ENCODE assay signal across 14 mouse cellular contexts in genomic region chr17:71069176-71069575, GRCm38 (mm10).
DNase-seq lines count a peak whose midpoint lies in the region; ATAC-seq and TF ChIP-seq lines count a peak whose summit lies in the region.
"Had no signal": no experiment of that assay in that cellular context is flagged by ENCODE, and none has a peak within 500 bp of the region (broad histone marks: within the 10 kb centered on the region; RNA-seq: fewer than 3 reads in every experiment).

No protein-coding gene starts in this region.

- no peaks in the 10 kb centered on the region for H3K4me1 ChIP-seq in kidney, adult 2 months (ENCODE audit: control insufficient read depth, insufficient read depth, low read length)
- H3K4me1 ChIP-seq in lung, postnatal 0 days (ENCODE audit: insufficient read depth, low read depth, low read length): no peaks in the 10 kb centered on the region
- peaks cover 9% of the 10 kb centered on the region for H3K4me1 ChIP-seq in bone marrow macrophage, adult 2 months (ENCODE audit: control insufficient read depth, insufficient read depth, low read length)
- H3K4me1 ChIP-seq: embryonic facial prominence, embryonic 15.5 days; forebrain, embryonic 12.5 days; midbrain, embryonic 15.5 days; neural tube, embryonic 12.5 days had no signal

- TF ChIP-seq POLR2A in kidney, adult 2 months (IDR thresholded peaks at IDR 0.05; ENCODE audit: low read depth, low read length): no peak
- no peak for TF ChIP-seq POLR2A in bone marrow macrophage, adult 2 months (IDR thresholded peaks at IDR 0.05; ENCODE audit: borderline replicate concordance, low read depth, low read length)

- H3K4me2 ChIP-seq in lung, postnatal 0 days (replicated peaks; ENCODE audit: low read depth, low read length): no peak overlapping the region
- H3K4me2 ChIP-seq: embryonic facial prominence, embryonic 15.5 days; forebrain, embryonic 12.5 days; midbrain, embryonic 15.5 days; neural tube, embryonic 12.5 days had no signal

- no peak for DNase-seq in kidney, adult 2 months
- no peak for DNase-seq in kidney, adult 9 months
- no peak for DNase-seq in lung, postnatal 0 days (ENCODE audit: low spot score)
- DNase-seq in lung, postnatal 36 days: no peak
- DNase-seq in ES-CJ7 (ENCODE audit: low read depth, low spot score): peak; percentile 31
- DNase-seq in right cerebral cortex, postnatal 10 days (ENCODE audit: low spot score in 2 of 2): no peak
- DNase-seq: cerebellum, adult 8-10 months; left cerebral cortex, postnatal 4 days had no signal

- TF ChIP-seq EP300 in lung, postnatal 0 days (IDR thresholded peaks at IDR 0.05): no peak

- peak; percentile 47 for TF ChIP-seq CTCF in kidney, adult 2 months (conservative IDR thresholded peaks at IDR 0.05; ENCODE audit: insufficient read depth, insufficient read length, low read depth, low read length)
- peak; percentile 45 for TF ChIP-seq CTCF in lung, postnatal 0 days (IDR thresholded peaks at IDR 0.05)
- peak; percentile 38; the same call in 1 of the 2 replicates for TF ChIP-seq CTCF in bone marrow macrophage, adult 2 months (IDR thresholded peaks at IDR 0.05; ENCODE audit: low read depth, low read length)

- H3K9ac ChIP-seq in lung, postnatal 0 days (replicated peaks; ENCODE audit: low read depth): no peak overlapping the region
- H3K9ac ChIP-seq: embryonic facial prominence, embryonic 15.5 days; forebrain, embryonic 12.5 days; midbrain, embryonic 15.5 days; neural tube, embryonic 12.5 days had no signal

- H3K27ac ChIP-seq in kidney, adult 2 months (ENCODE audit: insufficient read depth, low read depth, low read length): no peak overlapping the region
- H3K27ac ChIP-seq in lung, postnatal 0 days (ENCODE audit: low read length): no peak overlapping the region
- H3K27ac ChIP-seq in bone marrow macrophage, adult 2 months (ENCODE audit: insufficient read depth, low read depth, low read length): no peak overlapping the region
- H3K27ac ChIP-seq: embryonic facial prominence, embryonic 15.5 days; forebrain, embryonic 12.5 days; midbrain, embryonic 15.5 days; neural tube, embryonic 12.5 days had no signal

- 82% methylated on average over 9 of the region's 9 CpGs for WGBS in kidney, adult 2 months
- 80% methylated on average over 9 of the region's 9 CpGs for WGBS in lung, postnatal 0 days

- H3K9me3 ChIP-seq in lung, postnatal 0 days (ENCODE audit: low read length): no peaks in the 10 kb centered on the region
- H3K9me3 ChIP-seq: embryonic facial prominence, embryonic 15.5 days; forebrain, embryonic 12.5 days; midbrain, embryonic 15.5 days; neural tube, embryonic 12.5 days had no signal

- no peak for ATAC-seq in lung, postnatal 0 days
- ATAC-seq: intestine, embryonic 16.5 days; midbrain, embryonic 15.5 days had no signal

- H3K36me3 ChIP-seq in kidney, adult 2 months (ENCODE audit: control insufficient read depth, insufficient read depth, low read length): no peaks in the 10 kb centered on the region
- H3K36me3 ChIP-seq in lung, postnatal 0 days (ENCODE audit: insufficient read depth, low read length): no peaks in the 10 kb centered on the region
- H3K36me3 ChIP-seq: embryonic facial prominence, embryonic 15.5 days; forebrain, embryonic 12.5 days; midbrain, embryonic 15.5 days; neural tube, embryonic 12.5 days had no signal

- no peak overlapping the region for H3K4me3 ChIP-seq in kidney, adult 2 months (ENCODE audit: insufficient read depth, low read depth, low read length)
- no peak overlapping the region for H3K4me3 ChIP-seq in lung, postnatal 0 days (ENCODE audit: low read depth, low read length)
- no peak overlapping the region for H3K4me3 ChIP-seq in bone marrow macrophage, adult 2 months (ENCODE audit: insufficient read depth, low read length)
- H3K4me3 ChIP-seq: embryonic facial prominence, embryonic 15.5 days; forebrain, embryonic 12.5 days; midbrain, embryonic 15.5 days; neural tube, embryonic 12.5 days had no signal

- H3K27me3 ChIP-seq in kidney, adult 2 months (replicated peaks; ENCODE audit: control insufficient read depth, insufficient read depth, low read length): no peaks in the 10 kb centered on the region
- H3K27me3 ChIP-seq in lung, postnatal 0 days (replicated peaks; ENCODE audit: insufficient read depth, low read length): no peaks in the 10 kb centered on the region
- H3K27me3 ChIP-seq: embryonic facial prominence, embryonic 15.5 days; forebrain, embryonic 12.5 days; midbrain, embryonic 15.5 days; neural tube, embryonic 12.5 days had no signal
